Comparison of ENCODE assay signal across 16 mouse cellular contexts in the genomic region with DNA sequence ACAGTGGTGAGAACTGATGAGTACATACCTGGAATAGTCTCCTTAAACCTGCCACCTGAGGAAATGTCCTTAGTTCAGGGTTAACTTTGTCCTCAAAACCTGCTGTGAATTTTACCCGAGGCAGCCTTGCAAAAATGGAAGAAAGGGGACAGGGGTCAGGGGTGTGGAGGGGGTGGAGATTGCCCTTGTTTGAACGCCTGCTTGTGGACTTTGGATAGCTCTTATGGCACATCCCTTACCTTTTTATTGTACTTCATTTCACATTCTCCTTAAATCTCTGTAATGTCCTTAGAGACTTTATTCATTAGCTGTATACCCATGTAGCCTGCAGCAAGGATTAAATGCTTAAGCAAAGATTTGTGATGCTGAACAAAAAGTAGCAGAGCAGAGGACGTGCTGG.
"Had no signal": no experiment of that assay in that cellular context is flagged by ENCODE, and none has a peak within 500 bp of the region (broad histone marks: within the 10 kb centered on the region; RNA-seq: fewer than 3 reads in every experiment).

No protein-coding gene starts in this region.

- H3K4me2 ChIP-seq: neural tube, embryonic 13.5 days; neural tube, embryonic 15.5 days; stomach, embryonic 15.5 days had no signal

- DNase-seq: retina, postnatal 1 day; right cerebral cortex, adult 18-20 months; right cerebral cortex, postnatal 14 days; right cerebral cortex, postnatal 25 days; right cerebral cortex, postnatal 4 days; spleen, adult 18-20 months; thymus, adult 18-20 months; thymus, adult 2 months; thymus, postnatal 14 days; thymus, postnatal 25 days; thymus, postnatal 36 days; thymus, postnatal 4 days had no signal

- H3K4me1 ChIP-seq: neural tube, embryonic 13.5 days; neural tube, embryonic 15.5 days; stomach, embryonic 15.5 days had no signal

- H3K4me3 ChIP-seq: neural tube, embryonic 13.5 days; neural tube, embryonic 15.5 days; stomach, embryonic 15.5 days had no signal

- H3K9me3 ChIP-seq: neural tube, embryonic 13.5 days; neural tube, embryonic 15.5 days; stomach, embryonic 15.5 days had no signal

- H3K27me3 ChIP-seq: neural tube, embryonic 13.5 days; neural tube, embryonic 15.5 days; stomach, embryonic 15.5 days had no signal

- H3K27ac ChIP-seq: neural tube, embryonic 13.5 days; neural tube, embryonic 15.5 days; stomach, embryonic 15.5 days; stomach, postnatal 0 days had no signal

- H3K9ac ChIP-seq: neural tube, embryonic 13.5 days; neural tube, embryonic 15.5 days; stomach, embryonic 15.5 days had no signal

- H3K36me3 ChIP-seq: neural tube, embryonic 13.5 days; neural tube, embryonic 15.5 days; stomach, embryonic 15.5 days had no signal
